Mouse (Mus musculus): Measurements from ENCODE around the gene Gm281.
"Not testable (repeated sequence)": the region's sequence is repeated elsewhere in the genome, so short reads cannot be mapped to it uniquely, and the experiment has no call there.

Gm281 gene

GRCm38 (mm10) chr14:13914387-13915082 is at the start of gene Gm281:
TSS of gene Gm281 (minus strand) at chr14:13914478.
- H3K4me1 ChIP-seq (replicated peaks; ENCODE audit: low read depth, low read length): peaks cover 16% of the 10 kb centered on the region
- peaks cover 23% of the 10 kb centered on the region for H3K36me3 ChIP-seq (ENCODE audit: insufficient read depth, low read length)
- H3K27me3 ChIP-seq (ENCODE audit: insufficient read depth, low read length): no peaks in the 10 kb centered on the region
- TF ChIP-seq NANOG (IDR thresholded peaks at IDR 0.05; ENCODE audit: borderline replicate concordance, low read length): no peak
- no peak for TF ChIP-seq CTCF (conservative IDR thresholded peaks at IDR 0.05; ENCODE audit: low read length)
- no peak for TF ChIP-seq POU5F1 (IDR thresholded peaks at IDR 0.05; ENCODE audit: borderline replicate concordance, low read length)
- H3K9me3 ChIP-seq (ENCODE audit: low read length): peaks cover 49% of the 10 kb centered on the region
- H3K4me3 ChIP-seq (replicated peaks; ENCODE audit: low read length): no peak within 1 kb of the TSS

- no peaks in the 10 kb centered on the region for H3K36me3 ChIP-seq (ENCODE audit: insufficient read depth, low read length)
- no peaks in the 10 kb centered on the region for H3K27me3 ChIP-seq (ENCODE audit: insufficient read depth, low read length)
- TF ChIP-seq POU5F1 (IDR thresholded peaks at IDR 0.05; ENCODE audit: borderline replicate concordance, low read length) (no peak), NANOG (IDR thresholded peaks at IDR 0.05; ENCODE audit: borderline replicate concordance, low read length) (no peak), CTCF (conservative IDR thresholded peaks at IDR 0.05; ENCODE audit: low read length) (no peak)
- no peak overlapping the region for H3K4me3 ChIP-seq (replicated peaks; ENCODE audit: low read length)
- peaks cover 15% of the 10 kb centered on the region for H3K4me1 ChIP-seq (replicated peaks; ENCODE audit: low read depth, low read length)
- H3K9me3 ChIP-seq (ENCODE audit: low read length): peaks cover 51% of the 10 kb centered on the region
These were observed 49.2 kb upstream of the Gm281 start for GRCm38 (mm10) chr14:13963527-13963926.

GRCm38 (mm10) chr14:13962476-13962875 is 48.2 kb upstream of the Gm281 start:
- H3K4me3 ChIP-seq (replicated peaks; ENCODE audit: low read length): no peak overlapping the region
- no peak for TF ChIP-seq POU5F1 (IDR thresholded peaks at IDR 0.05; ENCODE audit: borderline replicate concordance, low read length)
- TF ChIP-seq CTCF (conservative IDR thresholded peaks at IDR 0.05; ENCODE audit: low read length): no peak
- no peak for TF ChIP-seq NANOG (IDR thresholded peaks at IDR 0.05; ENCODE audit: borderline replicate concordance, low read length)
- H3K27me3 ChIP-seq (ENCODE audit: insufficient read depth, low read length): no peaks in the 10 kb centered on the region
- H3K9me3 ChIP-seq (ENCODE audit: low read length): peaks cover 50% of the 10 kb centered on the region
- no peaks in the 10 kb centered on the region for H3K36me3 ChIP-seq (ENCODE audit: insufficient read depth, low read length)
- peaks cover 24% of the 10 kb centered on the region for H3K4me1 ChIP-seq (replicated peaks; ENCODE audit: low read depth, low read length)

GRCm38 (mm10) chr14:13961401-13962112 is 47.3 kb upstream of the Gm281 start, which contains the start of the genes Atxn7 and Thoc7:
TSS of gene Atxn7 (plus strand) at chr14:13961440.
TSS of gene Thoc7 (minus strand) at chr14:13961852.
- TF ChIP-seq POU5F1 (IDR thresholded peaks at IDR 0.05; ENCODE audit: borderline replicate concordance, low read length) (no peak), NANOG (IDR thresholded peaks at IDR 0.05; ENCODE audit: borderline replicate concordance, low read length) (no peak), CTCF (conservative IDR thresholded peaks at IDR 0.05; ENCODE audit: low read length) (no peak)
- peaks cover 43% of the 10 kb centered on the region for H3K9me3 ChIP-seq (ENCODE audit: low read length)
- H3K4me1 ChIP-seq (replicated peaks; ENCODE audit: low read depth, low read length): peaks cover 27% of the 10 kb centered on the region
- H3K4me3 ChIP-seq (replicated peaks; ENCODE audit: low read length): peak within 1 kb of the TSS; percentile 88
- no peaks in the 10 kb centered on the region for H3K27me3 ChIP-seq (ENCODE audit: insufficient read depth, low read length)
- no peaks in the 10 kb centered on the region for H3K36me3 ChIP-seq (ENCODE audit: insufficient read depth, low read length)

- Histone ChIP-seq H3K36me3 (ENCODE audit: insufficient read depth, low read length) (no peaks in the 10 kb centered on the region), H3K27me3 (ENCODE audit: insufficient read depth, low read length) (no peaks in the 10 kb centered on the region), H3K4me1 (replicated peaks; ENCODE audit: low read depth, low read length) (peaks cover 27% of the 10 kb centered on the region), H3K9me3 (ENCODE audit: low read length) (peaks cover 34% of the 10 kb centered on the region), H3K4me3 (replicated peaks; ENCODE audit: low read length) (peak overlapping the region; percentile 88)
- TF ChIP-seq CTCF (conservative IDR thresholded peaks at IDR 0.05; ENCODE audit: low read length) (no peak), NANOG (IDR thresholded peaks at IDR 0.05; ENCODE audit: borderline replicate concordance, low read length) (no peak), POU5F1 (IDR thresholded peaks at IDR 0.05; ENCODE audit: borderline replicate concordance, low read length) (no peak)
These were observed 46.4 kb upstream of the Gm281 start for GRCm38 (mm10) chr14:13960482-13961325.

- H3K27me3 ChIP-seq (ENCODE audit: insufficient read depth, low read length): no peaks in the 10 kb centered on the region
- no peaks in the 10 kb centered on the region for H3K36me3 ChIP-seq (ENCODE audit: insufficient read depth, low read length)
- peaks cover 28% of the 10 kb centered on the region for H3K9me3 ChIP-seq (ENCODE audit: low read length)
- H3K4me3 ChIP-seq (replicated peaks; ENCODE audit: low read length): peak overlapping the region; percentile 88
- no peak for TF ChIP-seq NANOG (IDR thresholded peaks at IDR 0.05; ENCODE audit: borderline replicate concordance, low read length)
- no peak for TF ChIP-seq CTCF (conservative IDR thresholded peaks at IDR 0.05; ENCODE audit: low read length)
- TF ChIP-seq POU5F1 (IDR thresholded peaks at IDR 0.05; ENCODE audit: borderline replicate concordance, low read length): no peak
- peaks cover 27% of the 10 kb centered on the region for H3K4me1 ChIP-seq (replicated peaks; ENCODE audit: low read depth, low read length)
These were observed 45.8 kb upstream of the Gm281 start for GRCm38 (mm10) chr14:13960079-13960478.

GRCm38 (mm10) chr14:13952151-13952550 is 37.9 kb upstream of the Gm281 start:
- H3K4me1 ChIP-seq (replicated peaks; ENCODE audit: low read depth, low read length): not testable (repeated sequence)

GRCm38 (mm10) chr14:13950401-13950800 is 36.1 kb upstream of the Gm281 start:
- Histone ChIP-seq H3K9me3 (ENCODE audit: low read length) (no peaks in the 10 kb centered on the region), H3K4me1 (replicated peaks; ENCODE audit: low read depth, low read length) (no peaks in the 10 kb centered on the region), H3K4me3 (replicated peaks; ENCODE audit: low read length) (no peak overlapping the region), H3K27me3 (ENCODE audit: insufficient read depth, low read length) (no peaks in the 10 kb centered on the region), H3K36me3 (ENCODE audit: insufficient read depth, low read length) (peaks cover 48% of the 10 kb centered on the region)
- TF ChIP-seq POU5F1 (IDR thresholded peaks at IDR 0.05; ENCODE audit: borderline replicate concordance, low read length) (no peak), CTCF (conservative IDR thresholded peaks at IDR 0.05; ENCODE audit: low read length) (peak; percentile 60), NANOG (IDR thresholded peaks at IDR 0.05; ENCODE audit: borderline replicate concordance, low read length) (no peak)

More at GRCm38 (mm10) chr14:13952151-13952550, 37.9 kb upstream of the Gm281 start:
- not testable (repeated sequence) for H3K27me3 ChIP-seq (ENCODE audit: insufficient read depth, low read length); H3K4me3 ChIP-seq (replicated peaks; ENCODE audit: low read length); H3K9me3 ChIP-seq (ENCODE audit: low read length)
- peaks cover 48% of the 10 kb centered on the region for H3K36me3 ChIP-seq (ENCODE audit: insufficient read depth, low read length)

All from E14TG2a.4 (cell line).